Mouse (Mus musculus) midbrain, embryonic 15.5 days (tissue): ENCODE results near the gene Gpsm2. TPM values are rescaled to one million over a fixed set of nuclear protein-coding genes. Genes with fewer than 3 reads are reported as not detected.

Experiments
- ATAC-seq: fragments of 200-750 bp; cut with Nextera tagmentation; replicated peaks from 2 replicates; pipeline ENCODE4 v1.8.0; 2017; ENCODE audit warnings: moderate TSS enrichment
- H3K27ac ChIP-seq: fragments of 300-500 bp; sonication (generic); 2 replicates; pipeline ENCODE4 v1.5.1; 2015; ENCODE audit warnings: mild to moderate bottlenecking, inconsistent platforms
- H3K27me3 ChIP-seq: fragments of 300-500 bp; sonication (generic); replicated peaks from 2 replicates; pipeline ENCODE4 v1.6.1; 2015; ENCODE audit warnings: inconsistent platforms
- H3K36me3 ChIP-seq: fragments of 300-500 bp; sonication (generic); replicated peaks from 2 replicates; pipeline ENCODE4 v1.6.1; 2015; ENCODE audit warnings: inconsistent platforms
- H3K4me1 ChIP-seq: fragments of 300-500 bp; sonication (generic); 2 replicates; pipeline ENCODE4 v1.6.1; 2015; ENCODE audit warnings: inconsistent platforms
- H3K4me2 ChIP-seq: fragments of 300-500 bp; sonication (generic); 2 replicates; pipeline ENCODE4 v1.6.1; 2015; ENCODE audit warnings: inconsistent platforms, mild to moderate bottlenecking, moderate library complexity
- H3K4me3 ChIP-seq: fragments of 300-500 bp; sonication (generic); 2 replicates; pipeline ENCODE4 v1.5.1; 2015; ENCODE audit warnings: mild to moderate bottlenecking, inconsistent platforms
- H3K9ac ChIP-seq: fragments of 300-500 bp; sonication (generic); 2 replicates; pipeline ENCODE4 v1.6.1; 2015; ENCODE audit warnings: mild to moderate bottlenecking, inconsistent platforms
- H3K9me3 ChIP-seq: fragments of 300-500 bp; sonication (generic); 2 replicates; pipeline ENCODE4 v1.6.1; 2016; ENCODE audit warnings: inconsistent platforms
- WGBS: fragments of 180-500 bp; shearing (Covaris S2); methylation state at CpG from one replicate; pipeline ENCODE4 v1.1.7; 2015; ENCODE audit warnings: mixed read lengths; 5-methylcytosine and 5-hydroxymethylcytosine counted together
- polyA plus RNA-seq: library from polyadenylated mRNA; unstranded; fragments of >200 nt; fragmentation: Nextera tagmentation; extraction: Ambion mirVana; gene quantifications from 2 replicates; pipeline ENCODE4 v1.2.1, GENCODE M21; 2015

Gene Gpsm2
- polyA plus RNA-seq, 1 experiment from 2014 or later: 16.1 TPM

DNA sequence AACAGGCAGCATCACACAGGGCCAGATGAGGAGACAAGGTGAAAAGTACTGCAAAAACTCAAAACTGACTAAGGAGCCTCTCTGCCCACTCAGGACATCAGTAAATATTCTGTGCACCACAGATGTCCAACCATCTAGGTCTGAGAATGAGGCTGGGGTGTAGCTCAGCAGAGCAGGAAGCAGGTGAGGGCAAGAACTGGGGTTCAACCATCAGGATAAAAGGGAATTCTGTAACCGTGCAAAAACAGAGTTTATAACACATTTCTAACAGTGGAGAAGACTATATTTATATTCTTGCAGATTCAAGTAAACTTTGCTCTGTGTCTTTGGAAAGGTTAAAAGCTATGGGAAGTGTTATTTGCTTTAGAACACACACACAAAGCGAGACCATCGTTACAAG is 2.3 kb downstream of the Gpsm2 start:
- WGBS: 77% methylated on average over 3 of the region's 3 CpGs
- Histone ChIP-seq H3K9ac (no peak overlapping the region), H3K27ac (no peak overlapping the region), H3K4me2 (no peak overlapping the region), H3K27me3 (no peaks in the 10 kb centered on the region), H3K36me3 (no peaks in the 10 kb centered on the region), H3K4me1 (peaks cover 17% of the 10 kb centered on the region), H3K4me3 (no peak overlapping the region), H3K9me3 (no peaks in the 10 kb centered on the region)
- no peak for ATAC-seq

DNA sequence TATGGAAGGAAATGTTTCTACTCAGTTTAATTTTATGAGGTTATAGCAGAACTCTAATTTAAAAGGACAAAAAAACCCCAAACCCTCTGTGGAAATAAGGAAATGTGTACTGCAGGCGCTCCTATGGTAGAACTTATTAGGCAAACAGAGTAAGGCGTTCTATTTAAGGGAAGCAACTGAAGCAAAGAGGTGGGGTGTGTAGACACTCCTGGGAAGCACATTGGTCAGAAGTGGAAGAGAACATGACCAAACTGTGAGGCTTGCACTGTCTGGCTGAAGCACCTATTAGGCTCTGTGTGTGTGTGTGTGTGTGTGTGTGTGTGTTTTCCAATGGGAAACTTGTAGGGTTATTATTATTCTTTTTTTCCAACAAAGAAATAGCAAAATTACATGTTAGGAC is 2.8 kb downstream of the Gpsm2 start:
- no peaks in the 10 kb centered on the region for H3K27me3 ChIP-seq
- no peak overlapping the region for H3K27ac ChIP-seq
- 86% methylated on average over 2 of the region's 2 CpGs for WGBS
- no peak overlapping the region for H3K4me3 ChIP-seq
- no peaks in the 10 kb centered on the region for H3K9me3 ChIP-seq
- no peak overlapping the region for H3K4me2 ChIP-seq
- H3K36me3 ChIP-seq: no peaks in the 10 kb centered on the region
- H3K4me1 ChIP-seq: peaks cover 17% of the 10 kb centered on the region
- no peak overlapping the region for H3K9ac ChIP-seq
- no peak for ATAC-seq

DNA sequence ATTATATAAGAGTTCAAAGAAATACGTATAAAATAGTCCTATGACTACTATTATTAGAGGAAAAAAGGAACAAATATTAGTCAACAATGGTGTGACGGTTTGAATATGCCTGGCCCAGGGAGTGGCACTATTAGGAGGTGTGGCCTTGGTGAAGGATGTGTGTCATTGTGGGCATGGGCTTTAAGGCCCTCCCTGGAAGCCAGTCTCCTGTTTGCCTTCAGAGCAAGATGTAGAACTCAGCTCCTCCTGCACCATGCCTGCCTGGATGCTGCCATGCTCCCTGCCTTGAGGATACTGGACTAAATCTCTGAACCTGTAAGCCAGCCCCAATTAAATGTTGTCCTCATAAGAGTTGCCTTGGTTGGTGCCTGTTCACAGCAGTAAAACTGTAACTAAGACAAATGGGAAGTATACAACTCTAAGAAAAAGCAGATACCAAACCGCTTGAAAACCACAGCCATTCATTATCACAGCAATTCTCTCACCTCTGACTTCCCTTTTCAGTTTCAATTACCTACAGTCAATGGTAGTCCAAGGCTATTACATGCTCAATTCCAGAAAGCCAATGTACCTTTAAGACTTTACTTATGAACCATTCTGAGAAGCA is 4.1 kb downstream of the Gpsm2 start:
- Histone ChIP-seq H3K27ac (no peak overlapping the region), H3K9me3 (no peaks in the 10 kb centered on the region), H3K9ac (no peak overlapping the region), H3K4me1 (peaks cover 16% of the 10 kb centered on the region), H3K27me3 (no peaks in the 10 kb centered on the region), H3K4me2 (no peak overlapping the region), H3K4me3 (no peak overlapping the region), H3K36me3 (no peaks in the 10 kb centered on the region)
- ATAC-seq: no peak
- WGBS: 96% methylated on average over 3 of the region's 3 CpGs

DNA sequence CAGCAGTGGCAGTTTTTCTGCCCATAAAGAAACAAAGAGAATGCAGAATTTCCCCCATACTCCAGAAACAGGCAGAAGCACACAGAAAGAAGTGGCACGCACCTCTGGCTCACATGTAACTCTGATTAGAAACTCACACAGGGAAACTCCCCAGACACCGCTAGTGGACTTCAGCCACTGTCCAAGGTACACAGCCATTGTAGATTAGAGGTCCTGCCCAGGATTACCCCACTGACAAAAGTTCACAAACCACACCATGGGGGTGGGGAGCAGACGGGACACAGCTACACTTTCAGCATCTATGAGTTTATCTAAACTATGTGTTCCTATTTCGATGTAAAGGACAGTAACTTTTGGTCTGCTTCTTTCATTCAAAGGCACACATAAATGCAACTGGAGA is 7.3 kb downstream of the Gpsm2 start:
- no peaks in the 10 kb centered on the region for H3K36me3 ChIP-seq
- H3K4me2 ChIP-seq: no peak overlapping the region
- no peaks in the 10 kb centered on the region for H3K4me1 ChIP-seq
- H3K27me3 ChIP-seq: no peaks in the 10 kb centered on the region
- 89% methylated on average over 4 of the region's 4 CpGs for WGBS
- no peak overlapping the region for H3K27ac ChIP-seq
- no peaks in the 10 kb centered on the region for H3K9me3 ChIP-seq
- no peak for ATAC-seq
- no peak overlapping the region for H3K4me3 ChIP-seq
- no peak overlapping the region for H3K9ac ChIP-seq

DNA sequence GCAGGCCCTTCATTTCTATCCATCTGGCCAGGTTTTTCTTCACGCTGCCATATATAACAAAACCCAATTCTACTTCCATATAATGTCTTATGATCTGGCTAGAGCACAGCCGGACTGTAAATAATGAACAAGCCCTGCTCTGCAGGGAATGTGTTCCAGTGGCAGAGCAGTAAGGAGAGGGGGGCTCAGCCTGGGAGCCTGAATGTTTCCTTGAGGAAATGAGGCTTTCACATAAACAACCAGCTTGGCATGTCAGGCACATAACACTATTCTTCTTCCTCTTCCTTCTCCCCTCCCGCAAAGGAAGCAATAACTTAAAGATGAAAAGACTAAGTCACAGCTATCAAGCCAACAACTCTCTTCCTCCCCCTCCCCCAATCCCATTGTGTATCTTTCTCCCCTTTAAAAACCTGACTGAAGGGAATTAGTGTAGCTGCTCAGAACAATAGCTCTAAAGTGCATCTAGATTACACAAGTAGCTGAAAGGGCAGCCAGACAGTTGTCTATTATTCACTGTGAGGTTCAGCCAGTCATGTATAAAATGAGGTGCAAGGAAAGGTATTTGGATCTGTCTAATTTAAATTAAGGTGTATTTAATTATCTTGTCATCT is 8.9 kb downstream of the Gpsm2 start:
- Histone ChIP-seq H3K9ac (no peak overlapping the region), H3K27me3 (no peaks in the 10 kb centered on the region), H3K4me3 (no peak overlapping the region), H3K9me3 (no peaks in the 10 kb centered on the region), H3K27ac (no peak overlapping the region), H3K36me3 (no peaks in the 10 kb centered on the region), H3K4me1 (no peaks in the 10 kb centered on the region), H3K4me2 (no peak overlapping the region)
- 31% methylated on average over 3 of the region's 3 CpGs for WGBS
- 0 out of 2 replicates have a peak, but pooled peaks have one; percentile 37 for ATAC-seq

DNA sequence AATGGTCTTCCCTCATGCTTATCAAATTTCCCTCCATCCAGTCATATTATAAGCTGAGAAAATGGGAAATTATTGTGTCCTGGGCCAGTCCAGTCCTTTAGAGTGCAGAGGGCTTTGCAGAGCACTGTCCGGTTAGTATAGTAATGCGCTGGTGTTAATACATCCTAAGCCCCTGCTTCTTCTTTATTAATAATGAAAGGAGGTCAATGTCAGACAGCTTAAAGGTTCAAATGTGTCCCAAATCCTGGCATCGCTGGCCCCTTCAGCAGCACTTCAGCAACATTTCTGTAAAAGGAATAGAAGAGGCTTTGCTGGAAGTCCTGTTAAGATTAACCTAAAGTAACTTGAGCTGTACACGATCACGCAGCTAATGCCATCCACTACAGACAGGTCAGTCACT is 10.8 kb downstream of the Gpsm2 start:
- no peak for ATAC-seq
- H3K9ac ChIP-seq: no peak overlapping the region

DNA sequence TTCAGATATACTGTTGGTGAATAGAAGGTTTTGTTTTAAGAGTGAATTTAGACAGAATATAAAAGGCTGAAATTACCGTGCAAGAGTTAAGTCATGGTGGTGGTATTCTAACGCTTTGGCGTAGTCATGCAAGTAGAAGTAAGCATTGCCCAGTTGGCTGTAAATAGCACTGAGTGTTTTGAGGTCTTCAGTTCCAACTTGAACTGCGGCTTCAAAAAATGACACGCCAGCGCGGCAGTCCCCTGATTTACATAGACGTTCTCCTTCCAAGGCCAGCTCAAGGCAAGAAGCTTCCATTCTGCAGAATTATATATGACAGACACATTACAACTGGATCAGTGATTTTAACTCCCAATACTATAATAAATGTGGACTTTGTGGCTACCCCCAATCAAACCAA is 19.3 kb downstream of the Gpsm2 start:
- Histone ChIP-seq H3K36me3 (0 out of 2 replicates have a peak, but pooled peaks cover 8% of the 10 kb centered on the region), H3K4me1 (no peaks in the 10 kb centered on the region), H3K27me3 (no peaks in the 10 kb centered on the region), H3K9ac (no peak overlapping the region), H3K9me3 (no peaks in the 10 kb centered on the region), H3K27ac (no peak overlapping the region), H3K4me3 (no peak overlapping the region), H3K4me2 (no peak overlapping the region)
- WGBS: 92% methylated on average over 8 of the region's 8 CpGs
- ATAC-seq: no peak

More for the DNA sequence above, 10.8 kb downstream of the Gpsm2 start:
- Histone ChIP-seq H3K4me3 (no peak overlapping the region), H3K4me2 (no peak overlapping the region), H3K36me3 (no peaks in the 10 kb centered on the region), H3K4me1 (no peaks in the 10 kb centered on the region), H3K27ac (no peak overlapping the region), H3K27me3 (no peaks in the 10 kb centered on the region), H3K9me3 (no peaks in the 10 kb centered on the region)
- WGBS: 89% methylated on average over 5 of the region's 5 CpGs

DNA sequence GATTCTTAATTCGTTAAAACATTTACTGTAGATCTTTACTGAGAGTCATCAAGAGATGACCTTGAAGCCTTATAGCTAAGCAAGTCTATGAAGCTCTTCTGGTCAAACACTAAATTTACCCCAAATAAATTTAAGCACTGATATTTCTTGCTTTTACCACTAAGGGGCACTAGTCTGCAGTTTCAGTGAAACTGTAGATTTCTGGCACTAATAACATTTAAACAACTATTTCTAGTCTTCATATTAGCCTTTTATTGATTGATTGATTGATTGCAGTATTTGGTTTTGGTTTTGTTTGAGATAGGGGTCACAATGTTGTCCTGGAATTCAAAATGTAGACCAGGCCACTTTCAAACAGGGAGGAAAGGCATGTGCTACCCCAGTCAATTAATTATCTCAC is 20.9 kb downstream of the Gpsm2 start:
- 85% methylated on average over 1 of the region's 1 CpGs for WGBS
- Histone ChIP-seq H3K4me1 (no peaks in the 10 kb centered on the region), H3K27ac (no peak overlapping the region), H3K27me3 (no peaks in the 10 kb centered on the region), H3K4me3 (no peak overlapping the region), H3K4me2 (no peak overlapping the region), H3K9ac (no peak overlapping the region), H3K9me3 (no peaks in the 10 kb centered on the region), H3K36me3 (0 out of 2 replicates have a peak, but pooled peaks cover 8% of the 10 kb centered on the region)
- ATAC-seq: no peak

DNA sequence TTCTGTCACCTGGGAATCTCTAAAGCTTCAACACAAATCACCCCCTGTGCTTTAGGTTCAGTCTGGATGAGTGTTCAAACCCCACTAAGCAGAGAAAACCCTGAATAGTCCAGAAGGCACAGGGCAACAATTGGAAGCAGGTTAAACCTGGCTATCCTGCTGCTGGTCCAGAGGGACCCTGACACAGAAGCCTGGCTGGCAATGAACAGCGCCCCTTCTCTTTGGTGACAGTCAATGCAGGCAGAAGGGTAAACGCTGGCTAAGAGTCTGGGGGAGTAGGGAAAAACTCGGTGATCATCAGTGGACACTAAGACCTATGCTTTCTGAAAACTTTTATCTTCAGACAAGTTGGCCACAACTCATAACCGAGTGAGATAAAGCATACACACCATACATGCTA is 22.3 kb downstream of the Gpsm2 start:
- H3K4me1 ChIP-seq: no peaks in the 10 kb centered on the region
- 96% methylated on average over 4 of the region's 4 CpGs for WGBS
- H3K36me3 ChIP-seq: 0 out of 2 replicates have a peak, but pooled peaks cover 8% of the 10 kb centered on the region

DNA sequence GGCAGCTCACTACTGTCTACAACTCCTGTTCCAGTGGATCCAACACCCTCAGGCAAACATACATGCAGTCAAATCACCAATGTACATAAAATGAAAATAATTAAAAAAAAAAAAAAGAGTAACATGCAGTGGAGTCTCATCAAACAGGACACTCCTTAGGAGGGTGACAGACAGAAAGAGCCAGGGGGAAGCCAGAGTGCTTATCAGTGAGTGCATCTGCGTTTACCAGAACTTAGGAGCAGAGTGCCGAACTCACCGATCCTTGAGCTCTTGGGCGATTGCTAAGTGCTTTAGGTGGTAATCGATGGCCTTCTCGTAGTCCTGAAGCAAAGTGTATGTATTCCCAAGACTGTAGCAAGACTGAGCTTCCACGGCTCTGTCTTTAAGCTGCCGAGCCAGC is 23.4 kb downstream of the Gpsm2 start:
- no peaks in the 10 kb centered on the region for H3K9me3 ChIP-seq
- H3K27ac ChIP-seq: no peak overlapping the region
- H3K4me1 ChIP-seq: no peaks in the 10 kb centered on the region
- H3K36me3 ChIP-seq: 0 out of 2 replicates have a peak, but pooled peaks cover 8% of the 10 kb centered on the region
- no peaks in the 10 kb centered on the region for H3K27me3 ChIP-seq
- ATAC-seq: no peak
- no peak overlapping the region for H3K4me3 ChIP-seq
- no peak overlapping the region for H3K9ac ChIP-seq
- no peak overlapping the region for H3K4me2 ChIP-seq
- whole genome bisulfite sequencing: 91% methylated on average over 8 of the region's 8 CpGs

More for the DNA sequence above, 22.3 kb downstream of the Gpsm2 start:
- Histone ChIP-seq H3K9ac (no peak overlapping the region), H3K4me2 (no peak overlapping the region), H3K27ac (no peak overlapping the region), H3K27me3 (no peaks in the 10 kb centered on the region), H3K4me3 (no peak overlapping the region), H3K9me3 (no peaks in the 10 kb centered on the region)
- no peak for ATAC-seq

DNA sequence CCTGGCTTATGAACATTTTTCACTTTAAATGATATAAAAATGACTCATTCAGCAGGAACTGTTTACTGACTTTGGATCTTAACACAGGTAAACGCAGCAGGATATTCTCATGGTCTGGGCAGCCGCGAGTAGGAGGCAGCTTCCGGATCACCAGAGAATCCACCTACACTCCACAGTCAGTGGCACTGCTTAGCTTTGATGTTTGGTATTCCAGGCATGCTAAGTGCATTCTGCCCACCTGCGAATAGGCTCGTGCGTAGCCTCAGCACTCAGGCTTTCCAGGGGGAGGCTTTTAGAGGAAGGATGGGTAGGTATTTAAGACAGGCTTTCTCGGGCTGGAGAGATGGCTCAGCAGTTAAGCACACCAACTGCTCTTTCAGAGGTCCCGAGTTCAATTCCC is 27.8 kb downstream of the Gpsm2 start:
- no peak overlapping the region for H3K27ac ChIP-seq
- H3K9me3 ChIP-seq: no peaks in the 10 kb centered on the region
- no peaks in the 10 kb centered on the region for H3K4me1 ChIP-seq
- H3K36me3 ChIP-seq: no peaks in the 10 kb centered on the region
- H3K4me3 ChIP-seq: no peak overlapping the region
- no peak overlapping the region for H3K9ac ChIP-seq
- H3K27me3 ChIP-seq: no peaks in the 10 kb centered on the region
- H3K4me2 ChIP-seq: no peak overlapping the region
- no peak for ATAC-seq
- 90% methylated on average over 9 of the region's 9 CpGs for WGBS

DNA sequence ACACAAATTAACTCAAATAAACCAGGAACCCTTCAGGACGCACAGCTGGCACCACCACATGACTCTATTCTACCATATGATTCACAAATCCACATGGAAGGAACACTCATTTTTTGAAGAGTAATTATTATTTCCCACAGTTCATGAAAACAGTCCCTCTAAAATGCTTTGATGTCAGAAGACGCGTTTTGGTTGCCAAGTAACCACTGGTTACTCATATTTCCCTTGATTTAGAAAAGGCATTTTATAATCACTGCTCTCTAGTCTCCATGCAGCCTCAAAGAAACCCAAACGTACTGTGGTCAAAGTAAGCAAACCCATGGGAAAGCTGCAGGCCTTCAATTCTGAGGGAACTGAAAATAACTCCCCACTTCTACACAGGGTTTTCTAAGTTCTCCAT is 32.1 kb downstream of the Gpsm2 start:
- Histone ChIP-seq H3K4me2 (no peak overlapping the region), H3K36me3 (0 out of 2 replicates have a peak, but pooled peaks cover 2% of the 10 kb centered on the region), H3K4me1 (no peaks in the 10 kb centered on the region), H3K9ac (no peak overlapping the region), H3K27me3 (no peaks in the 10 kb centered on the region), H3K27ac (no peak overlapping the region), H3K9me3 (no peaks in the 10 kb centered on the region), H3K4me3 (no peak overlapping the region)
- no peak for ATAC-seq
- WGBS: 72% methylated on average over 4 of the region's 4 CpGs

DNA sequence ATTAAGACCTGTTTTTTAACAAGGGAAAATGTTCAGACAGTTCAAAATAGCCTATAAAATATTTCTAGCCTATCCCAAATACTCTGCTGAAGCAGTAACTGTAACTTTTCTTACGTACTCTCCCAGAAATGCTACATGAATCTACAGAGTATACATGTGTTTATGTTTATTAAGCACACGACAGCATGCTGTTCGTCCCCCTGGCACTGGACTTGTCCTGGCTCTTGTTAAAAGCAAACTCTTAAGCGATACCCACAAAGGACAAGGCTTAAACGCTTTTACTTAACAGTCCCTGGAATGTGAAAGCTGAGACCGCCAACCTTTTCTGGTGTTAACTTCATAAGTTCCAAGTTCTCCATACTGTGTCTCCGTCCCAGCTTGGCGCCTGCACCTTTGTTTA is 32.7 kb downstream of the Gpsm2 start:
- no peaks in the 10 kb centered on the region for H3K9me3 ChIP-seq
- H3K36me3 ChIP-seq: 0 out of 2 replicates have a peak, but pooled peaks cover 2% of the 10 kb centered on the region
- H3K4me1 ChIP-seq: no peaks in the 10 kb centered on the region
- H3K4me3 ChIP-seq: no peak overlapping the region
- no peak for ATAC-seq
- no peak overlapping the region for H3K27ac ChIP-seq
- H3K9ac ChIP-seq: no peak overlapping the region
- WGBS: 77% methylated on average over 8 of the region's 8 CpGs
- no peaks in the 10 kb centered on the region for H3K27me3 ChIP-seq
- no peak overlapping the region for H3K4me2 ChIP-seq
